Mouse (Mus musculus) stomach, postnatal 0 days (tissue): ENCODE data around the gene Fbxw7. TPM values are rescaled to one million over a fixed set of nuclear protein-coding genes. Genes with fewer than 3 reads are reported as not detected.

Experiments used
- ATAC-seq: fragments of 200-750 bp; cut with Nextera tagmentation; 2 replicates; pipeline ENCODE4 v1.8.0; 2017; ENCODE audit not compliant: low FRiP score, low TSS enrichment
- DNase-seq: peaks from one replicate; pipeline ENCODE4 v3.0.0-alpha.2; 2016; ENCODE audit warnings: low spot score
- H3K27ac ChIP-seq: fragments of 300-500 bp; sonication (generic); replicated peaks from 2 replicates; pipeline ENCODE4 v1.5.1; 2014; ENCODE audit warnings: mild to moderate bottlenecking, control low read depth
- H3K27me3 ChIP-seq: fragments of 300-500 bp; sonication (generic); 2 replicates; pipeline ENCODE4 v1.6.1; 2014; ENCODE audit warnings: low read length; ENCODE audit not compliant: control insufficient read depth, insufficient read depth
- H3K36me3 ChIP-seq: fragments of 300-500 bp; sonication (generic); 2 replicates; pipeline ENCODE4 v1.6.1; 2014; ENCODE audit warnings: low read length, mixed read lengths; ENCODE audit not compliant: control insufficient read depth, insufficient read depth
- H3K4me1 ChIP-seq: fragments of 300-500 bp; sonication (generic); replicated peaks from 2 replicates; pipeline ENCODE4 v1.6.1; 2014; ENCODE audit warnings: antibody characterized with exemption; ENCODE audit not compliant: control insufficient read depth, insufficient read depth
- H3K4me2 ChIP-seq: fragments of 300-500 bp; sonication (generic); replicated peaks from 2 replicates; pipeline ENCODE4 v1.6.1; 2014; ENCODE audit warnings: low read depth, mild to moderate bottlenecking, control low read depth, moderate library complexity
- H3K4me3 ChIP-seq: fragments of 300-500 bp; sonication (generic); 2 replicates; pipeline ENCODE4 v1.5.1; 2014; ENCODE audit warnings: low read depth, low read length, control low read depth
- H3K9ac ChIP-seq: fragments of 300-500 bp; sonication (generic); 2 replicates; pipeline ENCODE4 v1.6.1; 2014; ENCODE audit warnings: mild to moderate bottlenecking, low read length, control low read depth, mixed read lengths
- H3K9me3 ChIP-seq: fragments of 300-500 bp; sonication (generic); 2 replicates; pipeline ENCODE4 v1.6.1; 2016; ENCODE audit warnings: low read length; ENCODE audit not compliant: control insufficient read depth
- CTCF ChIP-seq: IDR thresholded peaks from 2 replicates; pipeline ENCODE4 v1.5.1; 2016; ENCODE audit warnings: antibody characterized with exemption, low read depth, mild to moderate bottlenecking, moderate library complexity
- EP300 ChIP-seq: optimal IDR thresholded peaks from 2 replicates; pipeline ENCODE3; 2016; ENCODE audit warnings: antibody characterized with exemption
- WGBS: fragments of 180-500 bp; shearing (Covaris S2); extraction: QIAGEN DNeasy Blood & Tissue Kit; methylation state at CpG from one replicate; pipeline ENCODE4 v1.1.7; 2014; 5-methylcytosine and 5-hydroxymethylcytosine counted together
- polyA plus RNA-seq: library from polyadenylated mRNA; unstranded; fragments of >200 nt; fragmentation: Nextera tagmentation; extraction: Ambion mirVana; gene quantifications from 2 replicates; pipeline ENCODE4 v1.2.1, GENCODE M21; 2015

Fbxw7 gene
- polyA plus RNA-seq, 1 experiment from 2014 or later: 7.4 TPM

GRCm38 (mm10) chr3:84843594-84843993 lies 28.5 kb downstream of the Fbxw7 start:
- Histone ChIP-seq H3K27me3 (no peaks in the 10 kb centered on the region), H3K36me3 (no peaks in the 10 kb centered on the region), H3K27ac (no peak overlapping the region), H3K9ac (no peak overlapping the region), H3K9me3 (no peaks in the 10 kb centered on the region), H3K4me3 (no peak overlapping the region), H3K4me1 (no peaks in the 10 kb centered on the region), H3K4me2 (no peak overlapping the region)
- DNase-seq: peak; percentile 42
- ATAC-seq: no peak
- TF ChIP-seq CTCF: peak; percentile 87
- TF ChIP-seq EP300: no peak
- 29% methylated on average over 1 of the region's 1 CpGs for WGBS

GRCm38 (mm10) chr3:84848798-84849197 lies 33.7 kb downstream of the Fbxw7 start:
- no peak for ATAC-seq
- WGBS: 75% methylated on average over 4 of the region's 4 CpGs
- no peaks in the 10 kb centered on the region for H3K36me3 ChIP-seq
- TF ChIP-seq EP300: no peak
- no peak for TF ChIP-seq CTCF
- H3K4me3 ChIP-seq: no peak overlapping the region
- no peaks in the 10 kb centered on the region for H3K9me3 ChIP-seq
- H3K4me2 ChIP-seq: no peak overlapping the region
- no peak overlapping the region for H3K27ac ChIP-seq
- H3K27me3 ChIP-seq: no peaks in the 10 kb centered on the region
- 0 out of 2 replicates have a peak, but pooled peaks cover 2% of the 10 kb centered on the region for H3K4me1 ChIP-seq
- no peak overlapping the region for H3K9ac ChIP-seq
- no peak for DNase-seq

GRCm38 (mm10) chr3:84850418-84850817 lies 35.4 kb downstream of the Fbxw7 start:
- Histone ChIP-seq H3K4me2 (no peak overlapping the region), H3K9ac (no peak overlapping the region), H3K9me3 (no peaks in the 10 kb centered on the region), H3K27ac (no peak overlapping the region), H3K36me3 (no peaks in the 10 kb centered on the region), H3K27me3 (no peaks in the 10 kb centered on the region), H3K4me3 (no peak overlapping the region), H3K4me1 (0 out of 2 replicates have a peak, but pooled peaks cover 2% of the 10 kb centered on the region)
- whole genome bisulfite sequencing: 90% methylated on average over 1 of the region's 1 CpGs
- TF ChIP-seq CTCF: no peak
- no peak for TF ChIP-seq EP300
- ATAC-seq (no peak), DNase-seq (no peak)

GRCm38 (mm10) chr3:84851801-84852200 lies 36.7 kb downstream of the Fbxw7 start:
- no peak overlapping the region for H3K27ac ChIP-seq
- ATAC-seq: no peak
- H3K36me3 ChIP-seq: no peaks in the 10 kb centered on the region
- no peaks in the 10 kb centered on the region for H3K9me3 ChIP-seq
- WGBS: 12% methylated on average over 1 of the region's 1 CpGs
- no peak for DNase-seq
- H3K4me1 ChIP-seq: 0 out of 2 replicates have a peak, but pooled peaks cover 2% of the 10 kb centered on the region
- no peak overlapping the region for H3K9ac ChIP-seq
- TF ChIP-seq EP300: no peak
- TF ChIP-seq CTCF: no peak
- H3K4me2 ChIP-seq: no peak overlapping the region
- H3K27me3 ChIP-seq: no peaks in the 10 kb centered on the region
- no peak overlapping the region for H3K4me3 ChIP-seq

GRCm38 (mm10) chr3:84852877-84853276 lies 37.8 kb downstream of the Fbxw7 start:
- peak; percentile 29 for DNase-seq
- Histone ChIP-seq H3K27ac (no peak overlapping the region), H3K4me1 (0 out of 2 replicates have a peak, but pooled peaks cover 2% of the 10 kb centered on the region), H3K9ac (no peak overlapping the region), H3K4me3 (no peak overlapping the region), H3K27me3 (no peaks in the 10 kb centered on the region), H3K36me3 (no peaks in the 10 kb centered on the region), H3K4me2 (no peak overlapping the region), H3K9me3 (no peaks in the 10 kb centered on the region)
- no peak for TF ChIP-seq CTCF
- TF ChIP-seq EP300: no peak
- WGBS: 57% methylated on average over 7 of the region's 7 CpGs
- peak; percentile 74 for ATAC-seq

GRCm38 (mm10) chr3:84854440-84854839 lies 39.4 kb downstream of the Fbxw7 start:
- DNase-seq (no peak), ATAC-seq (no peak)
- Histone ChIP-seq H3K27ac (no peak overlapping the region), H3K36me3 (no peaks in the 10 kb centered on the region), H3K9ac (no peak overlapping the region), H3K27me3 (no peaks in the 10 kb centered on the region), H3K4me1 (0 out of 2 replicates have a peak, but pooled peaks cover 2% of the 10 kb centered on the region), H3K4me2 (no peak overlapping the region), H3K9me3 (no peaks in the 10 kb centered on the region), H3K4me3 (no peak overlapping the region)
- 84% methylated on average over 1 of the region's 1 CpGs for WGBS
- TF ChIP-seq EP300: no peak
- TF ChIP-seq CTCF: no peak
